Mouse (Mus musculus) myocyte (in vitro differentiated cells): ENCODE data around the gene Glb1. TPM values are rescaled to one million over a fixed set of nuclear protein-coding genes. Genes with fewer than 3 reads are reported as not detected.

ENCODE experiments used
- H3K27me3 ChIP-seq: one replicate; pipeline ENCODE4 v1.6.1; 2011; ENCODE audit not compliant: control insufficient read depth, insufficient read depth, insufficient read length
- H3K36me3 ChIP-seq: one replicate; pipeline ENCODE4 v1.6.1; 2011; ENCODE audit not compliant: control insufficient read depth, insufficient read depth
- H3K4me2 ChIP-seq: one replicate; pipeline ENCODE4 v1.6.1; 2011; ENCODE audit warnings: low read depth, control low read depth
- H3K4me3 ChIP-seq: one replicate; pipeline ENCODE4 v1.5.1; 2011; ENCODE audit warnings: mild to moderate bottlenecking, control low read depth, moderate library complexity
- H3K79me2 ChIP-seq: one replicate; pipeline ENCODE4 v1.6.1; 2011; ENCODE audit not compliant: control insufficient read depth, insufficient read depth
- H3ac ChIP-seq: one replicate; pipeline ENCODE4 v1.6.1; 2011; ENCODE audit not compliant: control insufficient read depth, insufficient read length
- CEBPB ChIP-seq: IDR thresholded peaks from 2 replicates; pipeline ENCODE4 v1.6.1; 2011; ENCODE audit warnings: mild to moderate bottlenecking, moderate library complexity; ENCODE audit not compliant: poor library complexity, insufficient read depth, severe bottlenecking
- E2F4 ChIP-seq: IDR thresholded peaks from one replicate; pipeline ENCODE4 v1.6.1; 2011; ENCODE audit warnings: mild to moderate bottlenecking, control low read depth, moderate library complexity; ENCODE audit not compliant: insufficient read depth
- MAX ChIP-seq: IDR thresholded peaks from one replicate; pipeline ENCODE4 v1.6.1; 2011; ENCODE audit warnings: low read depth, mild to moderate bottlenecking, control low read depth
- MYOD1 ChIP-seq, 3 experiments: IDR thresholded peaks; one replicate each; pipeline ENCODE4 v1.6.1; 2011; ENCODE audit warnings: control low read depth in 2 of 3, low read depth in 2 of 3, mild to moderate bottlenecking in 2 of 3, moderate library complexity in 1 of 3; ENCODE audit not compliant: insufficient read length in 2 of 3, control insufficient read depth in 1 of 3
- MYOG ChIP-seq, 3 experiments: IDR thresholded peaks; one replicate each; pipeline ENCODE4 v1.6.1; 2011; ENCODE audit warnings: control low read depth in 2 of 3, low read depth in 2 of 3, mild to moderate bottlenecking in 2 of 3; ENCODE audit not compliant: insufficient read length in 2 of 3, control insufficient read depth in 1 of 3, insufficient read depth in 1 of 3
- POLR2A ChIP-seq: IDR thresholded peaks from one replicate; pipeline ENCODE4 v1.6.1; 2011; ENCODE audit warnings: low read depth, mild to moderate bottlenecking, control low read depth, moderate library complexity; ENCODE audit not compliant: insufficient read length
- POLR2AphosphoS2 ChIP-seq: IDR thresholded peaks from one replicate; pipeline ENCODE4 v1.6.1; 2011; ENCODE audit warnings: low read depth, control low read depth; ENCODE audit not compliant: insufficient read length
- REST ChIP-seq: IDR thresholded peaks from one replicate; pipeline ENCODE4 v1.6.1; 2011; ENCODE audit warnings: mild to moderate bottlenecking, control low read depth, moderate library complexity; ENCODE audit not compliant: insufficient read depth, insufficient read length
- SRF ChIP-seq: IDR thresholded peaks from one replicate; pipeline ENCODE4 v1.6.1; 2011; ENCODE audit warnings: low read depth; ENCODE audit not compliant: control insufficient read depth, insufficient read length
- TCF12 ChIP-seq: IDR thresholded peaks from one replicate; pipeline ENCODE4 v1.6.1; 2011; ENCODE audit warnings: mild to moderate bottlenecking, control low read depth; ENCODE audit not compliant: poor library complexity, insufficient read depth, severe bottlenecking
- TCF3 ChIP-seq: IDR thresholded peaks from one replicate; pipeline ENCODE4 v1.6.1; 2011; ENCODE audit warnings: low read depth, control low read depth; ENCODE audit not compliant: insufficient read length
- USF1 ChIP-seq: IDR thresholded peaks from one replicate; pipeline ENCODE4 v1.6.1; 2011; ENCODE audit warnings: low read depth, mild to moderate bottlenecking, control low read depth, moderate library complexity
- polyA plus RNA-seq: library from polyadenylated mRNA; unstranded; fragments of >200 nt; fragmentation: generic; extraction: Trizol; gene quantifications from one replicate; pipeline ENCODE4 v1.2.1, GENCODE M21; 2012; ENCODE audit warnings: missing spikeins

The Glb1 gene
- polyA plus RNA-seq, 1 experiment = 30.1 TPM

DNA sequence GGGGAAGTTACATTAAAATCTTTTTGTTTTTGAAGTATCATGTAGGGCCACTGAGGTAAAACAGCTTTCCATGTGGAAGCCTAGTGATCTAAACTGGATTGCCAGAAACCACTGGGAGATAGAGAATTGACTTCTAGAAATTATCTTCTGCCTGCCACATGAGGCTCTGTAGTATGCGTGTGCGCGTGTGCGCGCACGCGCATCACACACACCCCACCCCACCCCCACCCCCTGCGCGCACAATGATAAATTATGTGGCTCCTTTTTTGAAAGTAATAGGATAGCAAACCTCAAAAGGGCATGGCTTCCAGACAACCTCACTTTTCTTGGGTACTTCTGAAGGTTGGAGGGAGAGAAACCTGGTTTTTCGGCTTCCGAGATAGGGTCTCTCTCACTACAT is 101.0 kb downstream of the Glb1 start:
- no peak for TF ChIP-seq MYOG (IDR thresholded peaks at IDR 0.05; ENCODE audit: control insufficient read depth in 1 of 3, insufficient read depth in 1 of 3, insufficient read length in 2 of 3, low read depth in 2 of 3)
- TF ChIP-seq TCF12 = no peak
- no peak for TF ChIP-seq POLR2A
- TF ChIP-seq MYOD1 (IDR thresholded peaks at IDR 0.05; ENCODE audit: control insufficient read depth in 1 of 3, insufficient read length in 2 of 3, low read depth in 2 of 3) = no peak
- TF ChIP-seq POLR2AphosphoS2 = no peak
- no peaks in the 10 kb centered on the region for H3K36me3 ChIP-seq
- no peak overlapping the region for H3ac ChIP-seq
- H3K4me3 ChIP-seq = no peak overlapping the region
- no peak overlapping the region for H3K4me2 ChIP-seq
- no peaks in the 10 kb centered on the region for H3K27me3 ChIP-seq
- no peaks in the 10 kb centered on the region for H3K79me2 ChIP-seq

DNA sequence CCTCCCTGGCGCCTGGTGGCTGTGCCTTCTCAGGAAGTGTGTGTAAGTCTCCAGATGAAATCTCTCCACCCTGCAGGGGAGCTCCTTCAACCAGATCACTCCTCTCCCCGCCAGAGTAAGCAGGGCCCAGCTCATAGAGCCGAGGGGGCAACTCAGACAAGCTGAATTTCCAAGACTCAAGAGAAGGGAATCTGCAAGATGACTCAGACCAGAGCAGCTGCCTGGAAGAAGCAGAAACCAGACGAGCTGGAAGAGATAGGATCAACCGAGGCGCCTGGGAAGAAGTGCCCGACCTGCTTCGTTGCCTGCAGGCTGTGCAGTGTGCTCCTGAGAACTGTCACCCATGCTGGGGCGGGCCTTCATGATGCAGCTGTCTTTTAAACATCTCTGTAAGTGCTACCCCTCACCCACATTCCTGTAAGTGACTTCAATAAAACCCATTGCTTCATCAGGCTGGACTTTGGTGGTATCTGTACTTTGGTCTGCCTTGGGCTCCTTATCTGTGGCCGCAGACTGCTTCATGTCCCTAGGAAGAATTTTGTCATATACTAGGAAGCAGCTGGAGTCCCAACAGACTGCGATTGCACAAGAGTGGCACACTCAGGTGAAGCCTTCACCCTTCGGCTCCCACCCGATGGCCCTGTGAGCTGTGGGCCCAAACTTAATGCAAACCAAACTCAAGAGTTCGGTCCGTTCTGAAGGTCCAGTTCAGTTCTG is 102.0 kb downstream of the Glb1 start:
- Histone ChIP-seq H3K4me2 (no peak overlapping the region), H3ac (no peak overlapping the region), H3K4me3 (no peak overlapping the region), H3K36me3 (no peaks in the 10 kb centered on the region), H3K27me3 (no peaks in the 10 kb centered on the region), H3K79me2 (no peaks in the 10 kb centered on the region)
- TF ChIP-seq CEBPB (no peak), SRF (no peak), TCF12 (no peak), POLR2AphosphoS2 (no peak), REST (no peak), MAX (no peak), MYOD1 (IDR thresholded peaks at IDR 0.05; ENCODE audit: control insufficient read depth in 1 of 3, insufficient read length in 2 of 3, low read depth in 2 of 3) (peak in 1 of 3 experiments; percentile 60), USF1 (no peak), POLR2A (no peak), E2F4 (no peak), MYOG (IDR thresholded peaks at IDR 0.05; ENCODE audit: control insufficient read depth in 1 of 3, insufficient read depth in 1 of 3, insufficient read length in 2 of 3, low read depth in 2 of 3) (peak in 2 of 3 experiments; percentile 27 to 73)

DNA sequence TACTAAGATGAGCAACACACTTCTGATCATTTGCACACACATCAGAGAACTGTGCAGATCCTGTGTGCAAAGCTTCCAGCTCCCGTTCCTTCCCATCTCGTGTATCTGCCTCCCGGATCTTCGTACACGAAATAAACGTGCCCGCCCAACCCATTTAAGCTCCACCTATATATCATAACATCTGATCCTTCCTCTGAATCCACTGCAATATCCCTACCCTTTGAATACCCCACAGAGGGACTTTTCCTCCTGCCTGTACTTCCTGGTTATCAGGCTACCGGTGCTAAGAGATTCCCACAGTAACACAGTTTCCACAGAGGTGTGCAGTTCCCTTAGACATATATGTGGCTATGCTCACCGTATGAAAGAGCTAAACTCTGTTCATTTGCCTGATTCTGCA is 103.9 kb downstream of the Glb1 start, which contains the start of gene Ccr4:
Gene Ccr4, minus strand, starts transcription at position 101 of the 400 bp plus-strand sequence.
- Histone ChIP-seq H3K27me3 (no peaks in the 10 kb centered on the region), H3K4me3 (no peak within 1 kb of the TSS), H3ac (no peak within 1 kb of the TSS), H3K4me2 (no peak within 1 kb of the TSS), H3K36me3 (no peaks in the 10 kb centered on the region), H3K79me2 (no peaks in the 10 kb centered on the region)
- no peak for TF ChIP-seq MYOD1 (IDR thresholded peaks at IDR 0.05; ENCODE audit: control insufficient read depth in 1 of 3, insufficient read length in 2 of 3, low read depth in 2 of 3)
- TF ChIP-seq E2F4 = no peak
- TF ChIP-seq MYOG (IDR thresholded peaks at IDR 0.05; ENCODE audit: control insufficient read depth in 1 of 3, insufficient read depth in 1 of 3, insufficient read length in 2 of 3, low read depth in 2 of 3) = no peak
- TF ChIP-seq POLR2AphosphoS2 = no peak
- no peak for TF ChIP-seq REST
- no peak for TF ChIP-seq TCF12
- TF ChIP-seq POLR2A = no peak
- TF ChIP-seq MAX = no peak
- no peak for TF ChIP-seq SRF
- TF ChIP-seq TCF3 = no peak
- no peak for TF ChIP-seq CEBPB

DNA sequence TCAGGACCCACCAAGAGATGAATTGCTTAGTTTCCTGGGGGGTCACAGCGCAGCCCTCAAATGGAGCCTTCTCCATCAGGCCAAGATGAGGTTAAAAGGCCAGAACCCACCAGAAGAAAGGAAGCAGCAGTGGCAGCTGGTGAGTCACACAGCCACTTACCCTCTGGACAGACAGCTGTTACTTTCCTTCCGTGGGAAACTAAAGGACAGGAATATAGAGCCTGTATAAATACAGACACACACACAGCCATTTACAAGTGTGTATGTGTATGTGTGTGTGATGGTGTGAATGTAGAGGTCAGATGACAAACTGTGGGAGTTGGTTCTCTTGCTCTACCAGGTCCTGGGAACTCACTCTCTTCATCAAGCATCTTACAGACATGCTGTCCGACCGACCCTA is 105.7 kb downstream of the Glb1 start:
- H3K36me3 ChIP-seq = no peaks in the 10 kb centered on the region
- H3K27me3 ChIP-seq = no peaks in the 10 kb centered on the region
- no peak overlapping the region for H3K4me3 ChIP-seq
- TF ChIP-seq MYOG (IDR thresholded peaks at IDR 0.05; ENCODE audit: control insufficient read depth in 1 of 3, insufficient read depth in 1 of 3, insufficient read length in 2 of 3, low read depth in 2 of 3) (peak in 1 of 3 experiments; percentile 40), MAX (no peak), POLR2AphosphoS2 (no peak), TCF3 (no peak), USF1 (no peak), CEBPB (no peak), POLR2A (no peak), SRF (no peak), TCF12 (no peak), MYOD1 (IDR thresholded peaks at IDR 0.05; ENCODE audit: control insufficient read depth in 1 of 3, insufficient read length in 2 of 3, low read depth in 2 of 3) (peak in 1 of 3 experiments; percentile 45), REST (no peak), E2F4 (no peak)
- H3ac ChIP-seq = no peak overlapping the region
- no peaks in the 10 kb centered on the region for H3K79me2 ChIP-seq
- H3K4me2 ChIP-seq = no peak overlapping the region
